Mouse (Mus musculus) layer of hippocampus, postnatal 10 days (tissue): ENCODE measurements around the gene Tmprss5. TPM values are rescaled to one million over a fixed set of nuclear protein-coding genes. Genes with fewer than 3 reads are reported as not detected.
A peak's percentile ranks its signal among the peaks of the same experiment; 100 is the strongest.

Source experiments
- DNase-seq, 2 experiments: peaks; one replicate each; pipeline ENCODE4 v3.0.0; 2021; ENCODE audit warnings: low spot score in 2 of 2
- long read RNA-seq: library from polyadenylated mRNA; stranded (forward); transcript quantifications from one replicate; pipeline ENCODE4 v2.0.0, GENCODE M21; 2023
- total RNA-seq, 2 experiments: library from RNA; stranded (reverse); gene quantifications; 2 replicates each; pipeline ENCODE4 v1.2.3; 2021

The Tmprss5 gene
- total RNA-seq, result 1 to 10 TPM in 1 of 2 experiments, under 1 TPM in 1; 0.46 to 1.1 TPM
- long read RNA-seq, result 0 reads

GRCm38 (mm10) chr9:49081107-49081506, at the start of gene Tmprss5:
TSS of gene Tmprss5 (plus strand) at chr9:49081260.
- no peak for DNase-seq

- no peak for DNase-seq
Observed at GRCm38 (mm10) chr9:49034764-49035163, 46.3 kb upstream of the Tmprss5 start.

GRCm38 (mm10) chr9:49050901-49051300, 30.2 kb upstream of the Tmprss5 start:
- no peak for DNase-seq

- peak; percentile 74 to 79 for DNase-seq
Observed at GRCm38 (mm10) chr9:49051349-49051748, 29.7 kb upstream of the Tmprss5 start.

- no peak for DNase-seq
Observed at GRCm38 (mm10) chr9:49054028-49054427, 27.0 kb upstream of the Tmprss5 start.

GRCm38 (mm10) chr9:49055333-49056205, 25.5 kb upstream of the Tmprss5 start, which contains the start of gene Zw10:
TSS of gene Zw10 (plus strand) at chr9:49055613.
- peak; percentile 89 to 92 for DNase-seq

- no peak for DNase-seq
Observed at GRCm38 (mm10) chr9:49076847-49077246, 4.2 kb upstream of the Tmprss5 start.

GRCm38 (mm10) chr9:49081561-49081960, 501 bp downstream of the Tmprss5 start:
- DNase-seq, result peak; percentile 88 to 89

GRCm38 (mm10) chr9:49087317-49087716, 6.3 kb downstream of the Tmprss5 start:
- no peak for DNase-seq

- no peak for DNase-seq
Observed at GRCm38 (mm10) chr9:49098871-49099270, 17.8 kb downstream of the Tmprss5 start.

GRCm38 (mm10) chr9:49102328-49102727, 21.3 kb downstream of the Tmprss5 start:
- peak; percentile 25 to 28 for DNase-seq

GRCm38 (mm10) chr9:49109101-49109500, 28.0 kb downstream of the Tmprss5 start:
- no peak for DNase-seq

- no peak for DNase-seq
Observed at GRCm38 (mm10) chr9:49110476-49111220, 29.6 kb downstream of the Tmprss5 start.

GRCm38 (mm10) chr9:49111296-49111695, 30.2 kb downstream of the Tmprss5 start:
- DNase-seq, result no peak

GRCm38 (mm10) chr9:49118271-49118825, 37.3 kb downstream of the Tmprss5 start:
- peak in 1 of 2 experiments; percentile 3 for DNase-seq

GRCm38 (mm10) chr9:49119759-49120158, 38.7 kb downstream of the Tmprss5 start:
- no peak for DNase-seq

- DNase-seq, result no peak
Observed at GRCm38 (mm10) chr9:49125706-49126105, 44.6 kb downstream of the Tmprss5 start.

GRCm38 (mm10) chr9:49130514-49131010, 49.5 kb downstream of the Tmprss5 start:
- DNase-seq, result no peak

GRCm38 (mm10) chr9:49143841-49144240, 62.8 kb downstream of the Tmprss5 start:
- no peak for DNase-seq

GRCm38 (mm10) chr9:49145776-49146175, 64.7 kb downstream of the Tmprss5 start:
- no peak for DNase-seq

- no peak for DNase-seq
Observed at GRCm38 (mm10) chr9:49147031-49147430, 66.0 kb downstream of the Tmprss5 start.
